Mouse (Mus musculus) embryonic facial prominence, embryonic 13.5 days (tissue): Measurements from ENCODE around the gene Rbp7. TPM values are rescaled to one million over a fixed set of nuclear protein-coding genes. Genes with fewer than 3 reads are reported as not detected.
A peak's percentile ranks its signal among the peaks of the same experiment; 100 is the strongest.
"Not testable (repeated sequence)": the region's sequence is repeated elsewhere in the genome, so short reads cannot be mapped to it uniquely, and the experiment has no call there.

ENCODE experiments used
- ATAC-seq: fragments of 200-750 bp; cut with Nextera tagmentation; 2 replicates; pipeline ENCODE4 v1.8.0; 2017; ENCODE audit warnings: low read depth; ENCODE audit not compliant: insufficient number of reproducible peaks, insufficient read depth, low FRiP score, low TSS enrichment
- H3K27ac ChIP-seq: fragments of 300-500 bp; sonication (generic); 2 replicates; pipeline ENCODE4 v1.5.1; 2015; ENCODE audit warnings: moderate library complexity, mild to moderate bottlenecking, inconsistent platforms
- H3K27me3 ChIP-seq: fragments of 300-500 bp; sonication (generic); 2 replicates; pipeline ENCODE4 v1.6.1; 2015; ENCODE audit warnings: mild to moderate bottlenecking, inconsistent platforms
- H3K36me3 ChIP-seq: fragments of 300-500 bp; sonication (generic); 2 replicates; pipeline ENCODE4 v1.6.1; 2015; ENCODE audit warnings: mild to moderate bottlenecking, inconsistent platforms
- H3K4me1 ChIP-seq: fragments of 300-500 bp; sonication (generic); 2 replicates; pipeline ENCODE4 v1.6.1; 2015; ENCODE audit warnings: inconsistent platforms
- H3K4me2 ChIP-seq: fragments of 300-500 bp; sonication (generic); 2 replicates; pipeline ENCODE4 v1.6.1; 2015; ENCODE audit warnings: moderate library complexity, mild to moderate bottlenecking, inconsistent platforms
- H3K4me3 ChIP-seq: fragments of 300-500 bp; sonication (generic); 2 replicates; pipeline ENCODE4 v1.5.1; 2015; ENCODE audit warnings: mild to moderate bottlenecking, inconsistent platforms
- H3K9ac ChIP-seq: fragments of 300-500 bp; sonication (generic); 2 replicates; pipeline ENCODE4 v1.6.1; 2015; ENCODE audit warnings: mild to moderate bottlenecking, inconsistent platforms
- H3K9me3 ChIP-seq: fragments of 300-500 bp; sonication (generic); 2 replicates; pipeline ENCODE4 v1.6.1; 2016; ENCODE audit warnings: inconsistent platforms
- WGBS: fragments of 180-500 bp; shearing (Covaris S2); methylation state at CpG from one replicate; pipeline ENCODE4 v1.1.7; 2015; ENCODE audit warnings: mixed read lengths; 5-methylcytosine and 5-hydroxymethylcytosine counted together
- polyA plus RNA-seq: library from polyadenylated mRNA; unstranded; fragments of >200 nt; fragmentation: Nextera tagmentation; extraction: Ambion mirVana; gene quantifications from 2 replicates; pipeline ENCODE4 v1.2.1, GENCODE M21; 2015

The Rbp7 gene
- polyA plus RNA-seq, 1 experiment from 2014 or later = not detected

GRCm38 (mm10) chr4:149453656-149454055 lies 1.1 kb downstream of the Rbp7 start:
- no peak for ATAC-seq
- Histone ChIP-seq H3K36me3 (no peaks in the 10 kb centered on the region), H3K9ac (no peak overlapping the region), H3K4me2 (no peak overlapping the region), H3K9me3 (no peaks in the 10 kb centered on the region), H3K4me1 (no peaks in the 10 kb centered on the region), H3K27ac (no peak overlapping the region), H3K27me3 (no peaks in the 10 kb centered on the region), H3K4me3 (no peak overlapping the region)
- WGBS = 78% methylated on average over 4 of the region's 4 CpGs

DNA sequence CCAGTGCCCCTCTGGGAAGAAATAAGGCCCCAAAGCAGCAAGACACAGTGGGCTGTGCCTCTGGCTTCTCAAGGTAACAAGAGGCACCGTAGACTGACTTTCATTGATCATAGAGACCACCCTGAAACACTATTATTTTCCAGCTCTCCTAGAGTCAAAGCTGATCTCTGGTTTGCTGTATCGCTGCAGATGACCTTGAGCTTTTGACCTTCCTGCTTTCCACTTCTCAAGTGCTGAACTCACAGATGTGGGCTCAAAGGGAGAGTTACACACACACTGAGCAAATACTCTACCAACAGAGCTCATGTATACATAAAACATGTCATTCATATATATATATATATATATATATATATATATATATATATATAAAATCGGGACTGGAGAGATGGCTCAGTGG lies 4.1 kb downstream of the Rbp7 start:
- no peak overlapping the region for H3K9ac ChIP-seq
- no peak overlapping the region for H3K27ac ChIP-seq
- H3K4me1 ChIP-seq = peaks cover 8% of the 10 kb centered on the region
- H3K9me3 ChIP-seq = no peaks in the 10 kb centered on the region
- H3K27me3 ChIP-seq = no peaks in the 10 kb centered on the region
- no peak for ATAC-seq
- WGBS = 82% methylated on average over 3 of the region's 3 CpGs
- H3K4me2 ChIP-seq = no peak overlapping the region
- no peak overlapping the region for H3K4me3 ChIP-seq
- H3K36me3 ChIP-seq = no peaks in the 10 kb centered on the region

GRCm38 (mm10) chr4:149446309-149446708 lies 8.5 kb downstream of the Rbp7 start:
- Histone ChIP-seq H3K4me2 (peak overlapping the region; percentile 59), H3K36me3 (no peaks in the 10 kb centered on the region), H3K9ac (0 out of 2 replicates have a peak overlapping the region, but pooled peaks have one; percentile 75), H3K4me3 (peak overlapping the region; percentile 35), H3K9me3 (no peaks in the 10 kb centered on the region), H3K27me3 (no peaks in the 10 kb centered on the region), H3K4me1 (peaks cover 22% of the 10 kb centered on the region), H3K27ac (peak overlapping the region; percentile 91)
- WGBS = 28% methylated on average over 1 of the region's 1 CpGs
- no peak for ATAC-seq

DNA sequence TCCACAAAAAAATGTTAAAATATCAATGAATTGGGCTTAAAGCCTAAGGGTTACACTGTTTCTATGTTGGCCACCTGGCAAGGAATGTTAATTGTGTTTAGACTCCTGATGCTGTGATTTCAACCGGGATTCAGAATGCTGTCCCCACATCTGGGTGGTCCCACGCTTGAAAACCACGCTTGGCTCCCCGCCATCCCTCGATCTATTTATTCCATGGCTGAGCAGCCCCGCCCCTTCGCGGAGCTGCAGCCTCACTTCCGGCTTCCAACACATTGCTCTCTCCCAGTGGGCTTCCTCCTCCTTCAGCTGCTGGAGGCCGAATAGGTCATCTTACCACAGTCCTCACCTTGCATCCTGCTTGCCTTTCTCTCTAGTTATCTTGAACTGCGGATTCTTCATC lies 8.9 kb downstream of the Rbp7 start:
- Histone ChIP-seq H3K9ac (0 out of 2 replicates have a peak overlapping the region, but pooled peaks have one; percentile 75), H3K36me3 (no peaks in the 10 kb centered on the region), H3K27me3 (no peaks in the 10 kb centered on the region), H3K4me1 (peaks cover 24% of the 10 kb centered on the region), H3K9me3 (no peaks in the 10 kb centered on the region), H3K4me3 (peak overlapping the region; percentile 35), H3K27ac (peak overlapping the region; percentile 91), H3K4me2 (peak overlapping the region; percentile 59)
- 1% methylated on average over 11 of the region's 11 CpGs for WGBS
- ATAC-seq = peak; percentile 46; the same call in 1 of the 2 replicates

DNA sequence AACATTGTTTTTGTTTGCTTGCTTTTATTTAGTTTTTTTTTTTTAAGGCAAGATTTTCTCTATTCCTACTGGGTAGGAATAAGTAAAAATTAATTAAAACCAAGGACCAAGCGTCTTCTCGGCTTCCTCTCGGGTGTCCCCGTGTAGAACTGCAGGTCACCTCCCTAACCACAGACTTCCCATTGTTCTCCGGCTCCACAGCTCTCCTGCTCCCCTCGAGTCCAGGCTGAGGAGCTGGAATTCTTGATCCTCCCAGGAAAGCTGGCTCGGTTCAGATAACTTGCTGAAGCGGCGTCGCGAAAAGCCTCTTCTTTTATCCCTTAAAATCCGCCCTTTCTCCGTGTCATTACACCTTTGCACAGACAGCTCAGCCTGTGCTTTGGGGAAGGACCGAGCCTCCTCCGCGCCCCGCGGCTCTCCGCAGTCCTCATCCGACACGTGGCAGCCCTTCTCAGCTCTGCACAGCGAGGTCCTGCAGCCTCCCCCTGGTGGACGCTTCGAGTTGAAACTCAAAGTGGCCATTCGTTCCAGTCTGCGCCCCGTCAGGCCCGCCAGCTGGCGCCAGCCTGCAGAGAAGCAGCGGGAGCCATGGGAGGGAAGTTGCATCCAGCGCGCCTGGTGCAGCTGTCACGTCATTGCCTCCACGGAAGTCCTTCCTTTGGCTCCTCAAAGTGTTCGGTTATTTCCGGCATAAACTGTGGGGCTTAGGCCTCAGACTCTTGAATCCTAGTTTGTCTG lies 9.6 kb downstream of the Rbp7 start:
- peak; percentile 96 for ATAC-seq
- H3K36me3 ChIP-seq = no peaks in the 10 kb centered on the region
- no peaks in the 10 kb centered on the region for H3K27me3 ChIP-seq
- H3K4me2 ChIP-seq = peak overlapping the region; percentile 59
- under 1% methylated on average over 36 of the region's 36 CpGs for WGBS
- no peaks in the 10 kb centered on the region for H3K9me3 ChIP-seq
- H3K9ac ChIP-seq = peak overlapping the region; percentile 75
- peak overlapping the region; percentile 91 for H3K27ac ChIP-seq
- H3K4me1 ChIP-seq = peaks cover 31% of the 10 kb centered on the region
- H3K4me3 ChIP-seq = peak overlapping the region; percentile 35

GRCm38 (mm10) chr4:149444465-149444864 lies 10.3 kb downstream of the Rbp7 start:
- H3K4me3 ChIP-seq = no peak overlapping the region
- no peak overlapping the region for H3K9ac ChIP-seq
- ATAC-seq = no peak
- H3K4me1 ChIP-seq = peaks cover 32% of the 10 kb centered on the region
- no peaks in the 10 kb centered on the region for H3K27me3 ChIP-seq
- no peaks in the 10 kb centered on the region for H3K9me3 ChIP-seq
- H3K36me3 ChIP-seq = no peaks in the 10 kb centered on the region
- peak overlapping the region; percentile 91; the same call in 1 of the 2 replicates for H3K27ac ChIP-seq
- 66% methylated on average over 1 of the region's 1 CpGs for WGBS
- H3K4me2 ChIP-seq = peak overlapping the region; percentile 59

DNA sequence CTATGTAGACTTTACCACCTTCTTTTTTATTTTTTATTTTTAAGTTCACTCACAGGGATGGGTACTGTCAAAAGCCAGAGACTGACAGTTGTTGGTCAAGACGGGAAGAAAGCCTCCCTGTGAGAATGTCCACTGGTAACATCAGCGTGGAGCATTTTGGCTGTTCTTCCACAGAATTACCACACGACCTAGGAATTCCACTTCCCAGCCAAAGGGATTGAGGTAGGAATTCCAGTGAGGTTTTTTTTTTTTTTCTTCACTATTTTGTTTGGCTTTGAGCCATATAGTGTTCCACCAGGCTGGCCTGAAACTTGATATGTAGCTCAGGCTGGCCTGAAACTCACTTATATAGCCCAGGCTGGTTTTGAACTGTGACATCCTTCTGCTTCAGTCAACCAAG lies 12.3 kb downstream of the Rbp7 start:
- Histone ChIP-seq H3K9me3 (no peaks in the 10 kb centered on the region), H3K4me3 (no peak overlapping the region), H3K9ac (no peak overlapping the region), H3K27ac (no peak overlapping the region), H3K4me1 (peaks cover 32% of the 10 kb centered on the region), H3K27me3 (no peaks in the 10 kb centered on the region), H3K4me2 (no peak overlapping the region), H3K36me3 (no peaks in the 10 kb centered on the region)
- WGBS = 46% methylated on average over 3 of the region's 3 CpGs
- no peak for ATAC-seq

GRCm38 (mm10) chr4:149440576-149440975 lies 14.2 kb downstream of the Rbp7 start:
- no peak for ATAC-seq
- Histone ChIP-seq H3K4me2 (0 out of 2 replicates have a peak overlapping the region, but pooled peaks have one; percentile 9), H3K27ac (peak overlapping the region; percentile 51; the same call in 1 of the 2 replicates), H3K9ac (0 out of 2 replicates have a peak overlapping the region, but pooled peaks have one; percentile 44), H3K36me3 (no peaks in the 10 kb centered on the region), H3K9me3 (no peaks in the 10 kb centered on the region), H3K4me1 (peaks cover 24% of the 10 kb centered on the region), H3K27me3 (no peaks in the 10 kb centered on the region), H3K4me3 (no peak overlapping the region)
- 35% methylated on average over 8 of the region's 8 CpGs for WGBS

GRCm38 (mm10) chr4:149431887-149432286 lies 22.9 kb downstream of the Rbp7 start:
- ATAC-seq, H3K4me3 ChIP-seq, H3K9me3 ChIP-seq, H3K4me2 ChIP-seq, H3K27ac ChIP-seq, H3K9ac ChIP-seq, H3K27me3 ChIP-seq, H3K36me3 ChIP-seq, H3K4me1 ChIP-seq: not testable (repeated sequence)
- 69% methylated on average over 1 of the region's 1 CpGs for WGBS

- no peak for ATAC-seq
- H3K4me1 ChIP-seq = peaks cover 3% of the 10 kb centered on the region; the same call in 1 of the 2 replicates
Observed at GRCm38 (mm10) chr4:149429592-149429991, 25.2 kb downstream of the Rbp7 start.

GRCm38 (mm10) chr4:149426325-149427199 lies 28.2 kb downstream of the Rbp7 start, which contains the start of gene Ube4b:
Gene Ube4b (minus strand): TSS chr4:149426749.
- peak within 1 kb of the TSS; percentile 99 for H3K27ac ChIP-seq
- peak; percentile 90 for ATAC-seq
- WGBS = under 1% methylated on average over 45 of the region's 50 CpGs

More at GRCm38 (mm10) chr4:149429592-149429991, 25.2 kb downstream of the Rbp7 start:
- Histone ChIP-seq H3K4me2 (no peak overlapping the region), H3K36me3 (no peaks in the 10 kb centered on the region), H3K4me3 (no peak overlapping the region), H3K27ac (no peak overlapping the region), H3K27me3 (no peaks in the 10 kb centered on the region), H3K9me3 (no peaks in the 10 kb centered on the region), H3K9ac (no peak overlapping the region)
- 84% methylated on average over 5 of the region's 5 CpGs for WGBS

More at GRCm38 (mm10) chr4:149426325-149427199, 28.2 kb downstream of the Rbp7 start, which contains the start of gene Ube4b:
- Histone ChIP-seq H3K4me2 (peak within 1 kb of the TSS; percentile 81), H3K4me3 (peak within 1 kb of the TSS; percentile 94), H3K9me3 (no peaks in the 10 kb centered on the region), H3K9ac (peak within 1 kb of the TSS; percentile 95), H3K4me1 (peaks cover 14% of the 10 kb centered on the region), H3K27me3 (no peaks in the 10 kb centered on the region), H3K36me3 (0 out of 2 replicates have a peak, but pooled peaks cover 4% of the 10 kb centered on the region)
